Mouse (Mus musculus) heart, postnatal 0 days (tissue): ENCODE measurements around the gene Zfp36l2.

Source experiments
- CTCF ChIP-seq: IDR thresholded peaks from 2 replicates; pipeline ENCODE4 v1.5.1; 2016; ENCODE audit warnings: antibody characterized with exemption, control low read depth, low read depth
- EP300 ChIP-seq: IDR thresholded peaks from 2 replicates; pipeline ENCODE4 v1.6.1; 2016; ENCODE audit warnings: antibody characterized with exemption, low read depth

- TF ChIP-seq CTCF = no peak
- TF ChIP-seq EP300 = no peak; the same call in 1 of the 2 replicates
These were observed at the start of gene Zfp36l2 for GRCm38 (mm10) chr17:84187727-84188373.
